ENCODE assay signal across 11 mouse cellular contexts in genomic region chr9:44866501-44867240, GRCm38 (mm10). TPM values are rescaled to one million over a fixed set of nuclear protein-coding genes. Genes with fewer than 3 reads are reported as not detected.
A peak's percentile ranks its signal among the peaks of the same experiment; 100 is the strongest.
DNase-seq lines count a peak whose midpoint lies in the region; ATAC-seq and TF ChIP-seq lines count a peak whose summit lies in the region.
"Had no signal": no experiment of that assay in that cellular context is flagged by ENCODE, and none has a peak within 500 bp of the region (broad histone marks: within the 10 kb centered on the region; RNA-seq: fewer than 3 reads in every experiment).

No protein-coding gene starts in this region.

- 0 out of 2 replicates have a peak, but pooled peaks cover under 1% of the 10 kb centered on the region for H3K9me3 ChIP-seq in heart, embryonic 13.5 days
- H3K9me3 ChIP-seq in G1E (replicated peaks) = 0 out of 2 replicates have a peak, but pooled peaks cover 2% of the 10 kb centered on the region
- H3K9me3 ChIP-seq: hindbrain, embryonic 15.5 days had no signal

- no peak overlapping the region for H3K4me2 ChIP-seq in heart, embryonic 13.5 days
- H3K4me2 ChIP-seq: hindbrain, embryonic 15.5 days had no signal

- peak overlapping the region; percentile 22 for H3K27ac ChIP-seq in heart, embryonic 13.5 days (replicated peaks)
- H3K27ac ChIP-seq: hindbrain, embryonic 15.5 days had no signal

- no peak overlapping the region for H3K4me3 ChIP-seq in heart, embryonic 13.5 days
- H3K4me3 ChIP-seq in lung, adult 2 months (replicated peaks; ENCODE audit: extremely low read depth, low read depth, low read length) = no peak overlapping the region
- no peak overlapping the region for H3K4me3 ChIP-seq in G1E (ENCODE audit: low read depth, low read length)
- H3K4me3 ChIP-seq: erythroblast, embryonic 14.5 days; hindbrain, embryonic 15.5 days had no signal

- WGBS in heart, embryonic 13.5 days = 59% methylated on average over 9 of the region's 9 CpGs
- 45% methylated on average over 9 of the region's 9 CpGs for WGBS in lung, adult 2 months

- H3K9ac ChIP-seq in heart, embryonic 13.5 days = no peak overlapping the region
- H3K9ac ChIP-seq: hindbrain, embryonic 15.5 days had no signal

- no peak for ATAC-seq in heart, embryonic 13.5 days (ENCODE audit: extremely low read depth, insufficient number of reproducible peaks, low FRiP score, low TSS enrichment)
- ATAC-seq in G1E (ENCODE audit: extremely low read depth, insufficient number of reproducible peaks, low FRiP score, poor library complexity, severe bottlenecking) = no peak
- ATAC-seq: Patski had no signal

- H3K27me3 ChIP-seq in heart, embryonic 13.5 days (replicated peaks) = no peaks in the 10 kb centered on the region
- no peaks in the 10 kb centered on the region for H3K27me3 ChIP-seq in G1E (ENCODE audit: insufficient read depth, low read length)
- H3K27me3 ChIP-seq: hindbrain, embryonic 15.5 days; Patski had no signal

- no peak for DNase-seq in heart, adult 8-10 months (ENCODE audit: low spot score)
- DNase-seq in lung, postnatal 36 days = peak; percentile 45
- no peak for DNase-seq in lung, adult 2 months
- DNase-seq in G1E (ENCODE audit: low spot score) = peak; percentile 16
- DNase-seq in brain, embryonic 14.5 days (ENCODE audit: low read depth) = peak; percentile 61
- DNase-seq in layer of hippocampus, adult 9-10 months (ENCODE audit: low spot score) = no peak
- DNase-seq: right cerebral cortex, adult 18-20 months had no signal

- H3K36me3 ChIP-seq in heart, embryonic 13.5 days = peaks cover 38% of the 10 kb centered on the region
- H3K36me3 ChIP-seq in G1E (replicated peaks) = peaks cover 89% of the 10 kb centered on the region

- TF ChIP-seq POLR2A in lung, adult 2 months (IDR thresholded peaks at IDR 0.05; ENCODE audit: borderline replicate concordance, extremely low read depth, low read depth, low read length) = no peak
- no peak for TF ChIP-seq POLR2A in brain, embryonic 14.5 days (IDR thresholded peaks at IDR 0.05; ENCODE audit: borderline replicate concordance, extremely low read depth, insufficient read depth, insufficient read length, poor library complexity, severe bottlenecking)

- peaks cover 56% of the 10 kb centered on the region for H3K4me1 ChIP-seq in heart, embryonic 13.5 days
- H3K4me1 ChIP-seq in lung, adult 2 months (ENCODE audit: control insufficient read depth, insufficient read depth, low read length) = peaks cover 17% of the 10 kb centered on the region
- peaks cover 9% of the 10 kb centered on the region for H3K4me1 ChIP-seq in G1E (ENCODE audit: insufficient read depth, low read depth, low read length)

- TF ChIP-seq CTCF in lung, adult 2 months (IDR thresholded peaks at IDR 0.05; ENCODE audit: insufficient read depth, low read length) = no peak
- TF ChIP-seq CTCF in G1E (IDR thresholded peaks at IDR 0.05; ENCODE audit: low read depth, low read length) = no peak
- TF ChIP-seq CTCF in brain, embryonic 14.5 days (IDR thresholded peaks at IDR 0.05; ENCODE audit: borderline replicate concordance, extremely low read depth, insufficient read depth, insufficient read length) = no peak

RNA-seq across cellular contexts. Expression of gene Kmt2a, which starts 14.4 kb away (rescaled TPM):
- polyA plus RNA-seq in heart, embryonic 13.5 days (2015; fragmentation: Nextera tagmentation; extraction: Ambion mirVana) = 6.1 and 6.5 TPM in 2 replicates
- 10 to 100 TPM; 22.2 to 33.6 (median 29.8) TPM for total RNA-seq in heart, adult 8-10 months (2022)
- polyA plus RNA-seq in lung, adult 2 months (2012; rRNA removed) = 18.8 and 22.6 TPM in 2 replicates
- total RNA-seq in G1E (2014; fragmentation: Nextera tagmentation) (143 TPM in 2 replicates), G1E (2017) (5.9 and 6.3 TPM in 2 replicates)
- polyA plus RNA-seq in G1E (2012) = 8.9 and 10.0 TPM in 2 replicates
- 25.6 and 41.4 TPM in 2 replicates for polyA plus RNA-seq in brain, embryonic 14.5 days (2012; rRNA removed)

RNA-seq across cellular contexts. Expression of gene Atp5l, which starts 53.9 kb away (rescaled TPM):
- polyA plus RNA-seq in heart, embryonic 13.5 days (2015; fragmentation: Nextera tagmentation; extraction: Ambion mirVana) = 1,009 and 1,200 TPM in 2 replicates
- 1,000 to 10,000 TPM; 1,427 to 1,918 (median 1,690) TPM for total RNA-seq in heart, adult 8-10 months (2022)
- polyA plus RNA-seq in lung, adult 2 months (2012; rRNA removed) = 105 and 150 TPM in 2 replicates
- total RNA-seq in G1E (2014; fragmentation: Nextera tagmentation) (68.9 and 73.1 TPM in 2 replicates), G1E (2017) (130 and 149 TPM in 2 replicates)
- polyA plus RNA-seq in G1E (2012) = 32.8 and 41.5 TPM in 2 replicates
- 610 and 841 TPM in 2 replicates for polyA plus RNA-seq in brain, embryonic 14.5 days (2012; rRNA removed)

Comparison
In these comparisons a context has a peak if more than half of its experiments do, and no peak if none do; other contexts are left out.
1. DNase-seq: peak in lung, postnatal 36 days (single experiment), G1E (single experiment) and brain, embryonic 14.5 days (single experiment); none in heart, adult 8-10 months (single experiment), lung, adult 2 months (single experiment) and layer of hippocampus, adult 9-10 months (single experiment).